Mouse (Mus musculus) natural killer cell, adult 2 months (primary cell): ENCODE results near the gene Tab1.

Experiments
- DNase-seq, 2 experiments: peaks; one replicate each; pipeline ENCODE4 v3.0.0; 2022; ENCODE audit warnings: low spot score in 2 of 2

Tab1 gene

GRCm38 (mm10) chr15:80163274-80163673, 30.3 kb downstream of the Tab1 start:
- no peak for DNase-seq

DNA sequence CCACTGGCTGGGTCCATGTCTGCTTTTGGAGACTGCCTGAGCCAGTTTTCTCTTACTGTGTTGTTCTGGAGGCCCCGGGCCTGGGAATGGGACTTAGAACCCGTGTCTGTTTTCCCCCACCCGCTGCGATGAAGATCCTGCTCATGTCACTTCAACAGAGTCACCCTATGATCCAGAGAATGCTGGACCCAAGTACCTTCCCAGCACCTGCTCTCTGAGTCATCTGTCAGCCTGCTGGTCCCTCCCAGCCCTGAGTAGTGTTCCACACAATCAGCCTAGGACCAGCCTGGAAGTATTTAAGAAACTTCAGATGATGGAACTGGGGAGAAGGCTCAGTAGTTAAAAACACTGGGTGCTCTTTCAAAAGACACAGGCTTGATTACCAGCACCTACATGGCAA, 30.8 kb downstream of the Tab1 start:
- no peak for DNase-seq

- no peak for DNase-seq
These were observed 32.5 kb downstream of the Tab1 start for GRCm38 (mm10) chr15:80165396-80165795.

DNA sequence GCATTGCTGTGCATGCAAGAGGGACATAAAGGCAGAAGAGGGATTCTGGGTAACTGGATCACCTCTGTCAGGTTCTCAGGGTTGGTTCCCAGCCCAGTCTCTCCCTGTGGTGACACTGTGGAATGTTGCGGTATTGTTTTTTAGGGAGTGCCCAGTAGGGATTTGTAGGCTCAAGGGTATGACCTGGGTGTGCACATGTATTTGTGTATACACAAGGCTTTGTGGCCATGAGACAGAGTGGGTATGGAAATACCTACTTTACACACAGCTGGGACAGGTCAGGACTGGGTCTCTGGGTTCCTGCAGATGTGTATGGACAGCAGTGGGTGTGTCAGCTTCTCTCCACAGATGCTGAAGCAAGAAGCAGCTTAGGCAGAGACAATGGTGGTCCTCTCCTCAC, 36.6 kb downstream of the Tab1 start:
- DNase-seq = no peak

DNA sequence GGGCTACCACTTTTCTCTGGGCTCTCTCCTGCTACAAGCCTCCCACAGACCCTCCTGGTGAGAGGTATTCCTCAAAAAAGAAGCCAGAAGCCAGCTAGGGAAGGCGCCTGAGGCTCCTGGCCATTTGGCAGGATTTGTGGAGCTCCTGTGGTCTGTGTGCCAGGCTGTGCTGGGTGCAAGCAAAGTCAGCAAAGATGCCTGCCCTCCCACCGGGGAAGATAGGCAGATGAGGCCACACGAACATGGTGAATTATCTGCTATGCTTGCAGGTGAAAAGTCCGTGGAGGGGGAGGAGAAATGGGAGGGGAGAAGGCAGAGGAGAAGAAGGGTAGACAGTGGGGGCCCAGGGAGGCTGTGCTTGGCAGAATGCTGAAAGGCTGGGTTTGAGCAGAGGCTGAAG, 37.4 kb downstream of the Tab1 start:
- DNase-seq = no peak

GRCm38 (mm10) chr15:80171286-80171685, 38.4 kb downstream of the Tab1 start:
- DNase-seq = no peak

DNA sequence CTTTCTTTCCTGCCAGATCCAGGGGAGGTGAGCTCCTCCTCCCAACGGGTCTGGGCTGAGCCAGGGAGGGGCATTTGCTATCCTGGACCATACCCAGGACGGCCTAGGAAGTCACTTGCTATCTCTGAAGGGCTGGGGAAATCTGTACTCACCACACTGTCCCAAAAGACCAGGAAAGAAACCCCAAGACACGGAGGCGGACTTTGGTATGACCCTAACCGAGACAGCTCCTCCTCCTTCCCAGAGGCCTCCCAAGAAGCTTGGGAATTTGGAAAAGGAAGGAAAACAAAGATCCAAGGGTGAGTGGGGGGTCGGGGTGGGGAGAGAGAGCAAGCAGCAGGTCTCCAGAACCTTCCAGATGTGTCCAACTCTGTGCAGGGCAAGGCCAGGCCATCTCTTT, 38.9 kb downstream of the Tab1 start:
- no peak for DNase-seq

- DNase-seq = no peak
These were observed 40.3 kb downstream of the Tab1 start, which contains the start of gene Mgat3 for GRCm38 (mm10) chr15:80173001-80173771. Gene Mgat3, plus strand, starts transcription at chr15:80173721.

DNA sequence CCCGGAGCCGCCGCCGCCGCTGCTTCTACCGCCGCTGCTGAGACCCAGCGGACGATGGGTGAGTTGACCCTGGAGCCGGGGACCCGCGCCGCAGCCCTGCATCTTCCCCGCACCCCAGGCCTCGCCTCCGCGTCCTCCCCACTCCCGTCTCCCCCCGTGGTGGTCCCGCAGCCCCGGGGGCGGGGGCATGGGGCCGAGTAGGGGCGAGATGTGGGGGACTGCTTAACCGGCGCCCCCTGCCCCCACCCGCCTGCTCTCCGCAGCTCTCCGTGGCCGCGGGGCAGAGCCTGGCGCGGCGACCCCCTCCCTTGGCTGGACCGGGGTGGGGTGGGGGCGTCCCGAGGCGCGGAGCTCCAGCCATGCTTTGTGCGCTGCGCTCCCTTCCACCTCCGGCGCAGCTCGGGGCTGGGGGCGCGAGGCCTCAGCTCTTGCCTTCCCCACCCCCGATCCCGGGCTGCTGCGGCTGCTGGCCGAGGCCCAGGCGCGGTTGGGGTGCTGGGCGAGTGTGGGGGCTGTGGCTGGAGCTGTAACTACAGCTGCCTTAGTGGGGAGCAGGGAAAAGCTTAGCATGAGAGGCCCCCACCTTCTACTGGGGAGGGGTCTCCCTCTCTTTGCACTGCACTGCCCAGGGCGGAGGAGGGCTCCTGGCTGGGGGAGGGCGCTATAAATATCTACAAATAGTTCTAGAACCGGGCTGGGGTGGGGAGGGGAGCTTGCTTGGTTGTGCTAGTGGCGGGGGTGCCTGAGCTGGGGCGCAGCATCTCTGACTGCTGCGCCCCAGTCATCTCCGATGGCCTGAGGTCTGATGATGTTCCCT, 41.1 kb downstream of the Tab1 start:
- DNase-seq = no peak

DNA sequence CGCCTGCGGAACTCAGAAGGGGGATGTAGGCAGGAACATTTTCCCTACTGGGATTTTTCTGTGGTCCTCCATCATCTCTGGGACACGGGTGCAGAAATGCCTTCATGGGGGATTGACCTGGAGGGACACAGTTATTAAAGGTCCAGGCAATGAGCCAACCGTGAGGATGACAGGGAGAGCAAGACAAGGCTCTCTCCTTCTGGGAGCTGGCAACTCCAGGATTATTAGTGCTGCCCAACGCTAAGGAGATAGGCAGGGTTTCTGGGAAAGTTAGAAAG, 41.6 kb downstream of the Tab1 start:
- no peak for DNase-seq

DNA sequence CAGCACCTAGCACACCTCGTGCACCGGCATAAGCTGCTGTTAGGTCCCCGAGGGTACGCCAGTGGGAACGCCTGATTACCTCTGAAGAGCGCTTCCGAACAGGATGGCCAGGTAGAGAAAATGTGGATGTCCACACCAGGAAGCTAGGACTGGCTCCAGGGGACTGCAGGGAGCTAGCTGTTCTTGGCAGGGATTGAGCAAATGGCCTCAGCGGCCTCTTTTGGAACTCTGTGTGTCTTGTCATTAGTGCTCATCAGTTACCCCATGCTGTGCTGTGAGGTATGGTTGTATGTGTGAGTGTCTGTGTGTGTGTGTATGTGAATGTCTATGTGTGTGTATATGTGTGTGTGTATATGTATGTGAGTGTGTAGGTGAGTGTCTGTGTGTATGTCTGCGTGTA, 42.4 kb downstream of the Tab1 start:
- no peak for DNase-seq

- no peak for DNase-seq
These were observed 42.8 kb downstream of the Tab1 start for GRCm38 (mm10) chr15:80175756-80176155.

- no peak for DNase-seq
These were observed 48.6 kb downstream of the Tab1 start for GRCm38 (mm10) chr15:80181561-80181960.

DNA sequence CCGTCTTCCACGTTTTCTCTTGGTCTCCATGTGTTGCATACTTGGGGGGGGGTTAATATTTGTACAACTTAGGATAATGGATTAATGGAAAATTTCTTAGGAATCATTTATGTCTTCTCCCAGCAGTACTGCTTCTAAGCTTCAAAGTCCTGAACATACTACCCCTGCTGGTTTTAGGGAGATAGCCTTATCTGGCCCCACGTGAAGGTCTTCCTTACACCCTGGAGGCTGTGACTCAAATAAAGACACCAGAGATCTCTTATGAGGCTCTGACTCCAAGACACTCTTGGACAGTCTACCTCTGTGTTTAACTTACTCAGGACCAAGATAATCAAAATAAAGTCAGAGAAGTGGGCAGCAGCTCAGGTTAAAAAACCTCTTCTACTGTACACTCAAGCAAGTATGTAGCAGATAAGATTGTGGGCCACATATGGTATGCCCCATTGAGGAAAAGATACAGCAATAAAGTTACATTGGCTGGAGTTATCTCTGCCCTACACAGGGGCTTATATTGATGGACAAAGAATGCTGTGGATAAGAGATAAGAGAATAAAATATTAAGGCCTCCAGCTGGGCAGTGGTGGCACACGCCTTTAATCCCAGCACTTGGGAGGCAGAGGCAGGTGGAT, 49.3 kb downstream of the Tab1 start:
- DNase-seq = no peak

- no peak for DNase-seq
These were observed 56.0 kb downstream of the Tab1 start for GRCm38 (mm10) chr15:80188927-80189326.

DNA sequence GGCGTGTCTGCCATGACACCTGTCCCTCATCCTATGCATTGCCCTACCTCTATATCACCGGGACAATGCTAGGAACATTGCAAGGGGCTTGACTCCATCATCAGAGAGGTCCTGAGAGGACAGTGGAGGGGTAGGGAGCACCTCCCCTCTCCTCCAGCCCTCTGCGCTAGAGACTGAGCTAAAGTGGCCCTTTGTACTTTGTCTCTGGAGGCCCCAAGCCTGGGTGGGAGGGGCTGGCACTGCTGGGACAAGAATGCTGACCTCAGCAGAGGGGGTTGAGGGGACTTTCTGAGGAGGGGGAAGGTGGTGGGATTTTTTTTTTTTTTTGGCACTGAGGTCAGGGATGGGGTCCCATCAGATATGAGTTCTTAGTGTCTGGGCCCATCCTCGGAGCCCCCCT, 57.1 kb downstream of the Tab1 start:
- DNase-seq = no peak

GRCm38 (mm10) chr15:80191585-80192245, 58.8 kb downstream of the Tab1 start:
- no peak for DNase-seq

GRCm38 (mm10) chr15:80192246-80192585, 59.3 kb downstream of the Tab1 start:
- DNase-seq = peak; percentile 50 to 62

DNA sequence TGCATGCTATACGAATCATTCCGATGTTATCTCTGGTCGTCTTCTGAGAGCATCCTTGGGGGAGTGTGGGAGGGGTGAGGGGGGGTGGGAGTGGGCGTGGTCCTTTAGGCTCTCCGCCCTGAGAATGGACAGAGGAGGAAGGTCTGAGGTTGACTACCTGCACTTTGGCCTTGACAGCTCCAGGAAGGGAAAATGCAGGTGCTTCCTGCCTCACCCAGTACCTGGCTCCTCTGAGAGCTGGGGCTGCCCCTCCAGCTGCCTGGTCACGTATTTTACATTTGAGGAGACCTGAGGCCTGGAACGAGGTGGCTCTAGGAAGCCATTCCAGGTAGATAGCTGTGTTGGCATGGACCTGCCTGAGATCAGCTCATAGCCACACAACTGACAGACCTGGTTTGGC, 59.9 kb downstream of the Tab1 start:
- no peak for DNase-seq

GRCm38 (mm10) chr15:80199556-80199955, 66.6 kb downstream of the Tab1 start:
- no peak for DNase-seq

DNA sequence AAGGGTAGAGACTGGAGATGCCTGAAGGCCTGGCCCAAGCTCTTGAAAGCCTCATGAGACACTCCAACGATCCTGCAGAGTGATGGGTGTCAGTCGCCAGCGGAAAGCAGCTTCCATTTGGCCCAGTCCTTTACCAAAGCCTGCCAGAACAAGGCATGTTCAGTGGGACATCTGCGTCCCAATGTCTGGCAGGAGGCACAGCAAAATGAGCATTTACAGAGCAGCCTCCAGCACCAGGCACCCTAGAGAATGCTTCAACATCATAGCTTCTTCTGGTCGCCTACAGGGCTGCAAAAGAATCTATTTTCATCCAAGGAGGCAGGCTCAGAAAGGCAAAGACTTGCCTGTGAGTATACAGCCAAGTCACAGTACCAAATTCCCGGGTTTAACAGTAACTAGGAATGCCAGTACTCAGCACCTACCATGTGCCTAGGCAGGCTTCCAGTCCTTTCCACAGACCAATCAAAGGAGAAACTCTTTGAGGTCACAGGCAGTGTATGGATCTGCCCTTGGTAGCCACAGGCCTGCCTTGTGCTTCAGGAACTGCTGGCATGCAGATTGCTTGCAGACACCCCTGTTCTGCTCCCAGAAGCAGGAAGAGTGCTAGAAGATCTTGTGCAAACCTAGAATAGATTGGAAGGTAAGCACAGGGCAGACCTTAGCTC, 69.3 kb downstream of the Tab1 start:
- no peak for DNase-seq

DNA sequence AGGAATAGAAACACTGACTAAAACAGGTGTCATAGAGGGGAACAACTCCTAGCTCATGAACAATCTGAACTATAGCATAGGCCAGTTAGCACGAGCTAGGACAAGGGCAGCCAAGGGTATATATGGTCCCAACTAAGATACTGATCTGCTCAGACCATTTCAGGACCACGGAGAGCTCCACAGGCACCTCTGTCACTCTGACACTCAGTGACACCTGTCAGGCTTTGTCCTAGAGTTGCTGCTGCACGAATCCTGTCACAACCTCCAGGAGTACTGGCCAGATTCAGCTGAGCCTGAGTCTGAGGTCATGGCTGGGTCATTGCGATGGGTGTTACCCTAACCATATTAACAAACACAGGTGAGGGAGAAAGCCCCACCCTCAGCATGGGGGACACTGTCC, 70.5 kb downstream of the Tab1 start:
- no peak for DNase-seq
